Mouse (Mus musculus) left cerebral cortex, adult 2 months (tissue): ENCODE measurements around the gene Cryba2. TPM values are rescaled to one million over a fixed set of nuclear protein-coding genes. Genes with fewer than 3 reads are reported as not detected.

Source experiments
- DNase-seq, 2 experiments: peaks; one replicate each; pipeline ENCODE4 v3.0.0; 2021 to 2022; ENCODE audit warnings: low spot score in 2 of 2, mixed read lengths in 1 of 2; ENCODE audit errors: extremely low spot score in 1 of 2
- H3K27ac ChIP-seq: fragments of 200-600 bp; 2 replicates; pipeline ENCODE4 v1.8.1; 2022
- H3K4me3 ChIP-seq: fragments of 200-600 bp; 2 replicates; pipeline ENCODE4 v1.8.1; 2022
- CTCF ChIP-seq: fragments of 200-600 bp; IDR thresholded peaks from 2 replicates; pipeline ENCODE4 v1.8.1; 2022; ENCODE audit warnings: antibody characterized with exemption, mild to moderate bottlenecking, moderate library complexity
- intact Hi-C: fragments of 180-260 bp; cut with DNase I; formaldehyde crosslinking; loops from one replicate; pipeline ENCODE4 v1.15.1; 2025
- total RNA-seq, 2 experiments: library from RNA; stranded (reverse); gene quantifications; 2 replicates each; pipeline ENCODE4 v1.2.3; 2021

Cryba2 gene
- total RNA-seq, 2 experiments from 2014 or later: not detected

GRCm38 (mm10) chr1:74882055-74882734, 10.7 kb downstream of the Cryba2 start:
- Histone ChIP-seq H3K4me3 (peak overlapping the region; percentile 35), H3K27ac (no peak overlapping the region)
- DNase-seq: peak in 1 of 2 experiments; percentile 29
- TF ChIP-seq CTCF: no peak
- intact Hi-C loops: no loop called here

GRCm38 (mm10) chr1:74880785-74881360, 12.1 kb downstream of the Cryba2 start:
- TF ChIP-seq CTCF: peak; percentile 88
- intact Hi-C loops: loop anchor here (2.0 kb wide), 1 partner anchor 136 kb away; no protein-coding TSS in a partner anchor
- Histone ChIP-seq H3K4me3 (no peak overlapping the region), H3K27ac (no peak overlapping the region)
- DNase-seq: peak; percentile 67 to 77

GRCm38 (mm10) chr1:74877199-74877598, 15.7 kb downstream of the Cryba2 start:
- DNase-seq: no peak
- TF ChIP-seq CTCF: no peak
- Histone ChIP-seq H3K4me3 (no peak overlapping the region), H3K27ac (no peak overlapping the region)
- intact Hi-C loops: no loop called here

GRCm38 (mm10) chr1:74872218-74872617, 20.7 kb downstream of the Cryba2 start:
- intact Hi-C loops: no loop called here
- TF ChIP-seq CTCF: no peak
- H3K27ac ChIP-seq: no peak overlapping the region
- no peak for DNase-seq
- H3K4me3 ChIP-seq: no peak overlapping the region

GRCm38 (mm10) chr1:74861783-74862182, 31.2 kb downstream of the Cryba2 start:
- H3K4me3 ChIP-seq: no peak overlapping the region
- TF ChIP-seq CTCF: peak; percentile 41
- H3K27ac ChIP-seq: no peak overlapping the region
- intact Hi-C loops: no loop called here
- DNase-seq: no peak

- no peak for TF ChIP-seq CTCF
- DNase-seq: peak in 1 of 2 experiments; percentile 27
- intact Hi-C loops: no loop called here
- Histone ChIP-seq H3K27ac (peak overlapping the region; percentile 74), H3K4me3 (peak overlapping the region; percentile 80)
Measured at GRCm38 (mm10) chr1:74859223-74859984, 33.5 kb downstream of the Cryba2 start.

- no peak for DNase-seq
- Histone ChIP-seq H3K4me3 (peak overlapping the region; percentile 80), H3K27ac (peak overlapping the region; percentile 74)
- no peak for TF ChIP-seq CTCF
- intact Hi-C loops: no loop called here
Measured at GRCm38 (mm10) chr1:74858805-74859204, 34.1 kb downstream of the Cryba2 start.

- TF ChIP-seq CTCF: no peak
- Histone ChIP-seq H3K4me3 (peak overlapping the region; percentile 80), H3K27ac (peak overlapping the region; percentile 96)
- peak; percentile 88 to 89 for DNase-seq
- intact Hi-C loops: no loop called here
Measured at GRCm38 (mm10) chr1:74858171-74858719, 34.7 kb downstream of the Cryba2 start.

GRCm38 (mm10) chr1:74857677-74858076, 35.3 kb downstream of the Cryba2 start:
- no peak for DNase-seq
- Histone ChIP-seq H3K27ac (peak overlapping the region; percentile 96), H3K4me3 (peak overlapping the region; percentile 80)
- intact Hi-C loops: loop anchor here (2.0 kb wide), 1 partner anchor 41 kb away; no protein-coding TSS in a partner anchor
- no peak for TF ChIP-seq CTCF

GRCm38 (mm10) chr1:74857201-74857600, 35.7 kb downstream of the Cryba2 start:
- peak overlapping the region; percentile 96 for H3K27ac ChIP-seq
- no peak for TF ChIP-seq CTCF
- peak; percentile 38 to 46 for DNase-seq
- H3K4me3 ChIP-seq: peak overlapping the region; percentile 80
- intact Hi-C loops: loop anchor here (2.0 kb wide), 1 partner anchor 40 kb away; no protein-coding TSS in a partner anchor

GRCm38 (mm10) chr1:74856791-74857190, 36.2 kb downstream of the Cryba2 start:
- TF ChIP-seq CTCF: no peak
- Histone ChIP-seq H3K4me3 (peak overlapping the region; percentile 80), H3K27ac (peak overlapping the region; percentile 96)
- DNase-seq: no peak
- intact Hi-C loops: loop anchor here (2.0 kb wide), 1 partner anchor 40 kb away; no protein-coding TSS in a partner anchor

GRCm38 (mm10) chr1:74856439-74856720, 36.6 kb downstream of the Cryba2 start:
- no peak for DNase-seq
- intact Hi-C loops: loop anchor here (2.0 kb wide), 1 partner anchor 40 kb away; no protein-coding TSS in a partner anchor
- Histone ChIP-seq H3K27ac (peak overlapping the region; percentile 96), H3K4me3 (peak overlapping the region; percentile 80)
- TF ChIP-seq CTCF: no peak
